Mouse (Mus musculus): ENCODE measurements around the gene Il4i1. TPM values are rescaled to one million over a fixed set of nuclear protein-coding genes. Genes with fewer than 3 reads are reported as not detected.

Il4i1 gene
- polyA plus RNA-seq, 1 experiment: 1.2 TPM

- no peak overlapping the region for H3K4me3 ChIP-seq (ENCODE audit: insufficient read depth, low read length)
- no peak overlapping the region for H3K27ac ChIP-seq (ENCODE audit: insufficient read depth, low read depth, low read length)
- peak; percentile 70 for TF ChIP-seq CTCF (IDR thresholded peaks at IDR 0.05; ENCODE audit: low read depth, low read length)
- no peak for TF ChIP-seq POLR2A (IDR thresholded peaks at IDR 0.05; ENCODE audit: borderline replicate concordance, low read depth, low read length)
- peaks cover 19% of the 10 kb centered on the region for H3K4me1 ChIP-seq (ENCODE audit: control insufficient read depth, insufficient read depth, low read length)
Measured at GRCm38 (mm10) chr7:44860576-44861428, 44.6 kb downstream of the Il4i1 start.

- TF ChIP-seq POLR2A (IDR thresholded peaks at IDR 0.05; ENCODE audit: borderline replicate concordance, low read depth, low read length) (no peak), CTCF (IDR thresholded peaks at IDR 0.05; ENCODE audit: low read depth, low read length) (no peak)
- Histone ChIP-seq H3K27ac (ENCODE audit: insufficient read depth, low read depth, low read length) (no peak overlapping the region), H3K4me1 (ENCODE audit: control insufficient read depth, insufficient read depth, low read length) (peaks cover 22% of the 10 kb centered on the region), H3K4me3 (ENCODE audit: insufficient read depth, low read length) (no peak overlapping the region)
Measured at GRCm38 (mm10) chr7:44861429-44861816, 45.2 kb downstream of the Il4i1 start.

DNA sequence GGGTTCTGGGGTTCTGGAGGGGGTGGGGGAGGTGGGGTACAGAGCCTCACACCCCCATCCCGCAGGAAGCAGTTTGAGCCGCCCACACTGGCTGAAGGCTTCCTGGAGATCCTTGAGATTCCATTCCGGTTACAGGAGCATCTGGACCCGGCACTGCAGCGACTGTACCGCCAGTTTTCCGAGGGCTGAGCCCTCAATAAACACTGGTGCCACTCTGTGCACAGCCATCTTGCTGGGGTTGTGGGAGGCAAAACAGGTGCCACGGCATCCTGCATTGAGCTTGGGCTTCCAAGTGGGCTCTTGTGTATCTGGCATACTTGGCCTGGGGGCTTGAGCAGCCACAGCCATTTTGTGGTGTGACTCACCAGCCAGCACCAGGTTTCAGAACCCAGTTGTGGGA, 46.2 kb downstream of the Il4i1 start:
- H3K27ac ChIP-seq (ENCODE audit: insufficient read depth, low read depth, low read length): no peak overlapping the region
- no peak for TF ChIP-seq CTCF (IDR thresholded peaks at IDR 0.05; ENCODE audit: low read depth, low read length)
- no peak for TF ChIP-seq POLR2A (IDR thresholded peaks at IDR 0.05; ENCODE audit: borderline replicate concordance, low read depth, low read length)
- H3K4me1 ChIP-seq (ENCODE audit: control insufficient read depth, insufficient read depth, low read length): peaks cover 31% of the 10 kb centered on the region
- H3K4me3 ChIP-seq (ENCODE audit: insufficient read depth, low read length): no peak overlapping the region

DNA sequence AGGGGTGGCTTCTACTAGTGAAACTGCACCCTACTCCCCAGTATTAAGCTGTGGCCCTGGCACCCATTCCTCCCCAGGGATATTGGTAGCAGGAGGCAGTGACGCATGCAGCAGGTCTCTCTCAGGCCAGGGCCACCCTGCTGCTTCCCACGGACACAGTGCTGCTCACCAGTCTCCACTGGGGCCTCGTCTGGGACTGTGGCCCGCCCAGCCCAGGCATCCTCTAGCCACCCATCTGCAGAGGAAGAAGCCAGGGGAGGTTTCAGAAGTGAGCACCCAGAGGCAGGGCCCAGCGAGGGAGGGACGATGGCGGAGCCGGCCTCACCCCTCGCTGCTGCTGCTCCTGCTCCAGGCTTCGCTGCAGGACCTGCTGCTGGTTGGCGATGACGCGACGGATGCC, 47.0 kb downstream of the Il4i1 start:
- no peak overlapping the region for H3K4me3 ChIP-seq (ENCODE audit: insufficient read depth, low read length)
- no peak overlapping the region for H3K27ac ChIP-seq (ENCODE audit: insufficient read depth, low read depth, low read length)
- TF ChIP-seq POLR2A (IDR thresholded peaks at IDR 0.05; ENCODE audit: borderline replicate concordance, low read depth, low read length) (no peak), CTCF (IDR thresholded peaks at IDR 0.05; ENCODE audit: low read depth, low read length) (no peak)
- peaks cover 33% of the 10 kb centered on the region for H3K4me1 ChIP-seq (ENCODE audit: control insufficient read depth, insufficient read depth, low read length)

DNA sequence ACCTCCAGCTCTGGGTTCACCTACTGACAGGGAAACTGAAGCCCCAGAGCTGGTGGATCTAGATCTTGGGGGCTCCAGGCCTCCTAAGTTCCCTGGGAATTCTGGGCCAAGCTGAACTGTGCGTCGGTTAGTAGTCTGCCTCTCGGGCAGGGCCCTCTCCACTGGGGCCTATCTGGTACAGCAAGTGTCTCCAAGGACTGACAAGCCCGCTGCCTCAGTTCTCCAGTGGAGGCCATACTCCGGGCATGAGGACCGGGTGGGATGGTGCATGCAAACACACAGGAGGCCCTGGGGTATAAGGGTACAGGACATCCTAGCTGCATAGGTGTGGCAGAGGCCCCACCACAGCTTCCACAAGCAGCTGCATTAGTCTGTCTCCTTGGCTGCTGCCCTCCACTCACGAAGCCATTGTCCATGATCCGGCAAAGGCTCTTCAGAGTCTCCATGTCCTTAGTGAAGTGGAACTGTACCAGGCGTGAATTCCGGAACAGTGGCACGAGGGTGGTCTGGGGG, 47.9 kb downstream of the Il4i1 start:
- no peak overlapping the region for H3K27ac ChIP-seq (ENCODE audit: insufficient read depth, low read depth, low read length)
- TF ChIP-seq CTCF (IDR thresholded peaks at IDR 0.05; ENCODE audit: low read depth, low read length) (no peak), POLR2A (IDR thresholded peaks at IDR 0.05; ENCODE audit: borderline replicate concordance, low read depth, low read length) (no peak)
- peaks cover 30% of the 10 kb centered on the region for H3K4me1 ChIP-seq (ENCODE audit: control insufficient read depth, insufficient read depth, low read length)
- no peak overlapping the region for H3K4me3 ChIP-seq (ENCODE audit: insufficient read depth, low read length)

GRCm38 (mm10) chr7:44864595-44865542, 48.7 kb downstream of the Il4i1 start:
- no peak for TF ChIP-seq POLR2A (IDR thresholded peaks at IDR 0.05; ENCODE audit: borderline replicate concordance, low read depth, low read length)
- TF ChIP-seq CTCF (IDR thresholded peaks at IDR 0.05; ENCODE audit: low read depth, low read length): no peak
- H3K4me3 ChIP-seq (ENCODE audit: insufficient read depth, low read length): no peak overlapping the region
- H3K27ac ChIP-seq (ENCODE audit: insufficient read depth, low read depth, low read length): no peak overlapping the region
- peaks cover 30% of the 10 kb centered on the region for H3K4me1 ChIP-seq (ENCODE audit: control insufficient read depth, insufficient read depth, low read length)

DNA sequence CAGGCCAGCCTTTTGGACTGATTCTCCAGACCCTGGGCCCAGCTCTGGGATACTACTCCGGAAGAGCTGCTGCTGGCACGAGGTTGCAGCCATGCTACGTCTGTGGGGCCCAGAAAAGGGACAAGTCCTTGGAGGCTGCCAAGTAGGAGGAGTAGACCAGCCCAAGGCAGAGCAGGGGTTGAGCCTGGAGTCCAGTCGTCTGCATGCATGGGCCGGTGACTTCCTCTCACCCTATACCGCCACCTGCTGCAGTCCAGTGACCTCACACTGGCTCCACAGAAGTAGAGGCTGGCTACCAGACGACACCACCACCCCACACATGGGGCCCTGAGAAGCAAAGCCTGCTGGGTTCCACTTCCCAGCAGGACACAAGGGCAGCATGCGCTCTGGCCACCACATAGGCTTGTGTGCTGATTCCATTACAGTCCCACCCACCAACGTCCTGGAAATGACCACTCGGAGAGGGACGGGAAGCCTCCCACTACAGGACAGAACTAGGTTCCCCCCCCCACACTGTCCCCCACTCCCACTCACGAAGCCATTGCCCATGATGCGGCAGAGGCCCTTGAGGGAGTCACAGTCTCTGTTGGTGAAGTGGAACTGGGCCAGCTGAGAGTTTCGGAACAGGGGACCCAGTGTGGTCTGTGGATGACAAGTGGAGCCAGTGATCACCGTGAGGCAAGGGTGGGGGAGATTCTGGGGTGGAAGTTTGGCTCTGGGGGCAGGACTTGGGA, 50.3 kb downstream of the Il4i1 start:
- Histone ChIP-seq H3K4me3 (ENCODE audit: insufficient read depth, low read length) (peak overlapping the region; percentile 29), H3K4me1 (ENCODE audit: control insufficient read depth, insufficient read depth, low read length) (peaks cover 32% of the 10 kb centered on the region), H3K27ac (ENCODE audit: insufficient read depth, low read depth, low read length) (peak overlapping the region; percentile 85)
- TF ChIP-seq POLR2A (IDR thresholded peaks at IDR 0.05; ENCODE audit: borderline replicate concordance, low read depth, low read length) (no peak), CTCF (IDR thresholded peaks at IDR 0.05; ENCODE audit: low read depth, low read length) (peak; percentile 14; the same call in 1 of the 2 replicates)

DNA sequence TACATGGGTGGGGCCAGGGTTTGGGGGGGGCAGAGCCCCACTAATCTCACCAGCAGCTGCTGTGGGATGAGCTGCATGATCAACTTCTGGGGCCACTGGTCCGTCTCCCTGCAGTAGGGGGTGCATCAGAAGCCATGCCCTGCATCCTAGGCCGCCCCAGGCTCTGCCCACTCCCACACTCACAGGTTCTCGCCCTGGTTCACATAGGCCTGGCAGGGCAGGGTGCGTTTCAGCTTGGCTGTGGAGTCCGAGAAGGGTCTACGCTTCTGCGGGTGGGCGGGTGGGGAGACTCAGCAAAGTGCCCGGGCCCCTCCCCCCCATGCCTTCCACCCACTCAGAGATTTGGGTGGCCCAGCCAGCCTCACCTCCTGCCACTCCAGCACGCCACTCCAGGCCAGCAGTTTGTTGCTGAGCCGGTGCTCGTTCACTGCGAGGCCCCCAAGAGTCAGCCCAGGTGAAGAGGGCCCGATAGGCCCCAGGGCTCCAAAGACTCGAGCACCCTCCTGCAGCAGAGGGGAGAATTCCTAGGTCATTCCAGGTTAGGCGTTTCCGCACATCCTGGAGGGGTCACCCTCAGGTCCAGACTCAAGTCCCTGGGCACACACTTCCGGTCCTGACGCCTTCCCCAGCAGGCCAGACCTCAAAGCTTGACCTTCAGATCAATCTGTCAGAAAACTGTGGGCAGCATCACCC, 51.0 kb downstream of the Il4i1 start:
- Histone ChIP-seq H3K4me1 (ENCODE audit: control insufficient read depth, insufficient read depth, low read length) (peaks cover 32% of the 10 kb centered on the region), H3K4me3 (ENCODE audit: insufficient read depth, low read length) (no peak overlapping the region), H3K27ac (ENCODE audit: insufficient read depth, low read depth, low read length) (peak overlapping the region; percentile 85; the same call in 1 of the 2 replicates)
- TF ChIP-seq CTCF (IDR thresholded peaks at IDR 0.05; ENCODE audit: low read depth, low read length): no peak
- TF ChIP-seq POLR2A (IDR thresholded peaks at IDR 0.05; ENCODE audit: borderline replicate concordance, low read depth, low read length): no peak
